Mouse (Mus musculus): ENCODE results near the gene Ptges2. TPM values are rescaled to one million over a fixed set of nuclear protein-coding genes. Genes with fewer than 3 reads are reported as not detected.
A peak's percentile ranks its signal among the peaks of the same experiment; 100 is the strongest.

The Ptges2 gene
- polyA plus RNA-seq, 1 experiment = 59.4 TPM

DNA sequence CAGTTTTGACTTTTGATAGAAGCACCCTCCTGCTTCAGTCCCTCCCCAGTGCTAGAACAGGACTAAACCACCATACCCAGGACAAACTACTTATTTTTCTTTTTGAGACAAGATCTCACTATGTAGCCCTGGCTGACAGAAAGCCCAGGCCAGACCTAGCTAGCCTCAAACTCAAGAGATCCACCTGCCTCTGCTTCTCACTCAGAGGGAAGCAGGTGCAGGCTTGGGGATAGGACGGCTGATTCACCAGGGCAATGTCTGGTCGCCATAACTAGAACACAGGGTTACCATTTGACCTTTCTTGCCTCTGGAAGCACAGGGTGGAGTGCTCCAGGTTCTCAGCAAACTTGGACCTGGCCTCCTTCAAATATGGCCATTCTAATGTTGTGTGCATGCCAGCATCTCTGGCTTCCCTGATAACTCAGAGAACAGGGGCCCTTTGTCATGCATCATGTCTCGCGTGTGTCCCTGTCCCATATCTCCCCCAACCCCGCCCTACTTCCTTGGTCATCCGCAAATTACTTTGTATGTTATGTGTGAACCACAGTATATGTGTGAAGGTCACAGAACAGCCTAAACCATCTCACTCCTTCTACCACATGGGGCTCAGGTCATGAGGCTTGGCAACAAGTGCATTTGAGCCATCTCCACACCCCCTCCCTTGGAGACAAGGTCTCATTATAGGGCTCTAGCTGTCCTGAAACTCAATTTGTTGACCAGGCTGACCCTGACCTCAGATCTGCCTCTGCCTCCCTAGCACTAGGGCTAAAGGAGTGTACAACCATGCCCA is 17.2 kb downstream of the Ptges2 start:
- DNase-seq (ENCODE audit: extremely low spot score in 1 of 2, low spot score in 1 of 2) = no peak

DNA sequence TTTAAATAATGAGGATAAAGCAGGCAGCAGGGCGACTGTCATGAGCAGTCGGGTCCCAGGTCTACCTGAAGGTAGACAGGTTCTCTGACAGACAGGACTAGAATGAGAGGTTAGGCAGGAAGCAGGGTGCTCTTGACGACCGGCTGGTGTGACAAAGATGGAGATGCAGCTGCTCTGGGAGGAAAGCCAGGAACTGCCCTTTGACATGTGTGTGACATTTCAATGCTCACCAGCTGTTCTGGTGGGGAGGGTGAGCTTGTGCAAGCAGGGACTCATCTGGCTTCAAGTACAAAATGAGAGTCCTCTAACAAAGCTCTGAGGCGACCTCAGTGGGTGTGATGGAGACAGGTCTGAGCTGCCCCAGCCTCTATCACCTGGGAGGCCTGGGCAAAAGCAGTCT is 18.2 kb downstream of the Ptges2 start:
- no peak for DNase-seq (ENCODE audit: extremely low spot score in 1 of 2, low spot score in 1 of 2)

- no peak for DNase-seq (ENCODE audit: extremely low spot score in 1 of 2, low spot score in 1 of 2)
Measured at GRCm38 (mm10) chr2:32415801-32416200, 20.1 kb downstream of the Ptges2 start.

- DNase-seq (ENCODE audit: extremely low spot score in 1 of 2, low spot score in 1 of 2) = no peak
Measured at GRCm38 (mm10) chr2:32416556-32416955, 20.9 kb downstream of the Ptges2 start.

DNA sequence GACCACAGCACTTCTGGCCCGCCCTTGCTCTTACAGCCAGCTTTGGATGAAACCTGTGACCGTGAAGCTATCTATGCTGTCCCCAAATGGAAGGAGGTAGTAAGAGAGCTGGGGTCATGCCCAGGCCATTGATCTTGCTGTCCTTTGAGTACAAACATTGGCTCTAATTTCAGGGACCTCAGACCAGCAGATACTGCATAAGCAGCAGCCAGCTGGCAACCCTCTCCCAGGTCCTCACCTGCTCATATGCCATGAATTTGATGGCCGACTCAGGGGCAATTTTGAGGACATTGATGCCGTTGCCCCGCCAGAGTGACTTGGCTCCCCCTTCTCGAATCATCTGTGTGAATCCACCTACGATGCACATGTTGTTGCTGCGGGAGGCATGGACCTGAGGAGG is 21.8 kb downstream of the Ptges2 start:
- no peak for DNase-seq (ENCODE audit: extremely low spot score in 1 of 2, low spot score in 1 of 2)

- DNase-seq (ENCODE audit: extremely low spot score in 1 of 2, low spot score in 1 of 2) = no peak
Measured at GRCm38 (mm10) chr2:32418430-32419151, 22.9 kb downstream of the Ptges2 start.

DNA sequence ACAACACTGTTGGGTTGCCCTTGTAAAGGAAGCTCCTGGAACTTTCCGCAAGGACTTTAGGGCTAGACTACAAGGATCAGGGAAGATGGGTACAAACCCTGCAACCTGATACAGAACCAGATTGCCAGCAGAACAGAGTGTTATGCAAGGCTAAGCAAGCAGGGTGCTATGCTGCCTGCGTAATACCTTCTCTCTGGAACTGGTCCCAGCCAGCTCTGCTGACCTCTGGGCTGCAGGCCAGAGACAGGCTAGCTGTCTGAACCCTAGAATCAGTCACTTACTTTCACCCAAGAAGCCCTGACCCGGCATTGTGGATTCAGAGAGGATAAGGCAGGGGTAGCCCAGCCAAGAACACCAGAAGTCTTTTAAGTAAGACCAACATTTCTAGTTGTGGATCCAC is 23.7 kb downstream of the Ptges2 start:
- DNase-seq (ENCODE audit: extremely low spot score in 1 of 2, low spot score in 1 of 2) = no peak

- no peak for DNase-seq (ENCODE audit: extremely low spot score in 1 of 2, low spot score in 1 of 2)
Measured at GRCm38 (mm10) chr2:32420066-32420608, 24.4 kb downstream of the Ptges2 start.

DNA sequence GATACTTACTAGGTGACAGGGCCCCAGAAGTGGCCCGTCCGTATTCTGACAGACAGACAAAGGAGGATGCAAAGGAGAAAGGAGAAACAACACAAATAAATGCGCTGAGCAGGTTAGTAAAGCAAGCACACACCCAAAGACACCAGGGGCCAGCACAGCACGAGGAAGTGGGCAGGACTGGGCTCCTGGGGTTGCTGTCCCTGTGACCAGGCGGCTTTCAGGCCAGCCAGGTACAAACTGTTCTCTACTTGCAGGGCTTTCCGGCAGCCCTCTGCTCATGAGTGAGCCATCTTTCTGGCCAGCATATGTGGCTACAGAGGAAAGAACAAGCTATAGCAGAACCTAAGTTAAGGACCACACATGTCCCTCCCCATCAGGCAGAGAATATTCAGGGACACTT is 25.0 kb downstream of the Ptges2 start:
- DNase-seq (ENCODE audit: extremely low spot score in 1 of 2, low spot score in 1 of 2) = no peak

DNA sequence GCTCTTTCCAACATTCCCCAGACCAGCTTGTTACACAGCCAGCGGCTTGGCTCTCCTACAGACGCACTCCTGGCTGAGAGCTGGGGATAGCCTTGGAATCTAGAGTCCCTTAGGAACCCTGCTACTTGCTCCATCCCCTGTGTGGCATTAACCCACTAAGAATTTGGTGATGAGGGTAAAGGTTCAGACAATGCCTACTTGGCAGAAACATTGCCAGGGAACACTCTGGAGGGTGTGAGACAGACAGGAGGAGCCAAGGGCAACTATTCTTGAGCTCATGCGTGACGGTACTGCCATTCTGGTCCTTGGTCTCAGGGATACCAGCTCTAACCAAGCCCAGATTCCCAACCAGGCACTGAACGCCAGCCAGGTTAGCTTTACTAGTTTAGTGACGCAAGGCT is 26.2 kb downstream of the Ptges2 start:
- DNase-seq (ENCODE audit: extremely low spot score in 1 of 2, low spot score in 1 of 2) = no peak

DNA sequence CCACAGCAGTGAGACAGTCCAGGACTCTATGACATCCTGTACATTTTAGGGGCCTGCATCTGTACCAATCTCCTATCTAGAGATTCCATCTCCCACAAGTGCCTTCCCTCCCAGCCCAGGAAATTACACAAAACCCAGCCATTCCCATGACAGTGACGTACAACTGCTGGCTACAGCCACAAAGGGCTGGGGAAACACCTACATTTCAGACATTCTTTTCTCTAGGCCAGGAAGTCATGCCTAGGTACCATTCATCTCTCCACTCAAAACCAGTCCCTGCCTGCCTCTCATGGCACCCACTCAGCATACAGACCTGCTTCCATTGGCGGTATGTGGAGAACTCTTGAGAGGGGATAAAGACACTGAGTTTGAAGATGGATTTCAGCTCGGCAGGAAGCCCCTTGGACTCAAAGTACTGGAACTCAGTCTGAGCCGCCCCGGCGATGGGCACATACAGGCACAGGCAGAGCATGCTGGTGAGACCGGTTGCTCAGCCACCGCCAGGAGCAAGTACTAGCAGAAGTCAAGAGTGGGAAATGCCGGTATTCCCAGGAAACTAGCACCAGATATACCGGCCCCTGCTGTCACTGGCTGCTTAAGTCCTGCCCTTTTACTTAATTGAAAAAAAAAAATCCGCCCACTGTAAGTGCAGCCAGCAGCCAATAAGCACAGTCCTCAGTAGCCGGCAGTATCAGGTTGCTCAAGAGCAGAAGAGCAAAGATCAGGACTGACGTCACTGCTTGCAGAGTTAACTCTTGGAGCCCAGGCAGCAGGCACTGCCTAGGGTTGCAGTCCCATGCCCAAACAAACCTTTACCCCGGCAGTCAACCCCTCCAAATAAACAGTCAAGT is 28.0 kb downstream of the Ptges2 start:
- DNase-seq (ENCODE audit: extremely low spot score in 1 of 2, low spot score in 1 of 2) = peak in 1 of 2 experiments; percentile 52

DNA sequence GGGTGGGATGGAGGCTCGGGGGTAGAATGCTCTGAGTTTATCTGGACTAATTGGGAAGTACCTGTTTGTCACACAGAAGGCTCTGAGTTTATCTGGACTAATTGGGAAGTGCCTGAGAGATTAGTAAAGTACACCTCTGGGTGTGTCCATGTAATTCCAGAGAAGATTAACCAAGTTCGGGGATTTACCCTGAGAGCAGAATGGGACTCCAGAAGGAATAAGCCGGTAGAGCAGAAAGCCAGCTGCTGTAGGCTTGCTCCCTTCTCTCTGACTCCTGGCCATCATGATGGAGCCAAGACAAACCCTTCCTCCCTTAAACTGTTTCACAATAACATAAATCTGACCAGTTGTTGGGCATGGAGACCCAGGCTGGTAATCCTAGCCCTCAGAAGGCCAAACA is 29.1 kb downstream of the Ptges2 start:
- DNase-seq (ENCODE audit: extremely low spot score in 1 of 2, low spot score in 1 of 2) = no peak

DNA sequence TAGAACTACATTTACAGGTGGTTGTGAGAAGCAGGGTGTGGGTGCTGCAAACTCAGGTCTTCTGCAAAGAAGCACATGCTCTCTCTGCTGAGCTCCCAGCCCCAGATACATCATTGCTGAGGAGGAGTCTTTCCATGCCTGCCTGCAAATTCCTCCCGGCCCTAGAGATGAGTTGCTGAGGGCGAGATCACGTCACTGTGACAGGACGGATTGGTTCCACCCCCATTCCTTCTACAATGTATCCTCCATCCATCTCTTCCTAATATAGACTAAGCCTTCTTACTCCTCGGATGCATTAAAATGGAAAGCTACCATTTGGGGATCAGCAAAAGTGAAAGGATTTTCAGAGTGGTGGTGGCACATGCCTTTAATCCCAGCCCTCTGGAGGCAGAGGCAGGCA is 29.9 kb downstream of the Ptges2 start:
- peak; percentile 49 to 65 for DNase-seq (ENCODE audit: extremely low spot score in 1 of 2, low spot score in 1 of 2)

GRCm38 (mm10) chr2:32426141-32426540 is 30.4 kb downstream of the Ptges2 start:
- no peak for DNase-seq (ENCODE audit: extremely low spot score in 1 of 2, low spot score in 1 of 2)

DNA sequence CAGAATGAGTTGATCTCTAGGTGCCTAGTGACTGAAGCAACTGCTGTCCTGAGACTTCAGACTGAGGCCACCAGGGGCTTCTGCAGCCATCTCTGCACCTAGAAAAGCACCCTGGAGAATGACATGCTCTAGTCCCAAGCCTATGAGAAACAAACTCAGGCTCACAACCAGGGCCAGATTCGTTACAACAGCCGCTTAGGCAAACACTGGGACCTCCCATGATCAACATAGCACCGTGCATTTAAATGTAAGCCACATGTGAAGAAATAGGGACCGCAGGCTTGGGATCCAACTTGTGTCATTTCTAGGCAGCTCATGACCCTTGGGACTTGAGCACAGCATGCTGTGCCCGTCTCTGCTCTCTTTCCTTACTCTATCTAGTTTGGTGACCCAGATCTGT is 32.0 kb downstream of the Ptges2 start:
- no peak for DNase-seq (ENCODE audit: extremely low spot score in 1 of 2, low spot score in 1 of 2)

GRCm38 (mm10) chr2:32428262-32428722 is 32.6 kb downstream of the Ptges2 start:
- peak; percentile 79 to 83 for DNase-seq (ENCODE audit: extremely low spot score in 1 of 2, low spot score in 1 of 2)

- DNase-seq (ENCODE audit: extremely low spot score in 1 of 2, low spot score in 1 of 2) = no peak
Measured at GRCm38 (mm10) chr2:32429215-32429891, 33.7 kb downstream of the Ptges2 start.

DNA sequence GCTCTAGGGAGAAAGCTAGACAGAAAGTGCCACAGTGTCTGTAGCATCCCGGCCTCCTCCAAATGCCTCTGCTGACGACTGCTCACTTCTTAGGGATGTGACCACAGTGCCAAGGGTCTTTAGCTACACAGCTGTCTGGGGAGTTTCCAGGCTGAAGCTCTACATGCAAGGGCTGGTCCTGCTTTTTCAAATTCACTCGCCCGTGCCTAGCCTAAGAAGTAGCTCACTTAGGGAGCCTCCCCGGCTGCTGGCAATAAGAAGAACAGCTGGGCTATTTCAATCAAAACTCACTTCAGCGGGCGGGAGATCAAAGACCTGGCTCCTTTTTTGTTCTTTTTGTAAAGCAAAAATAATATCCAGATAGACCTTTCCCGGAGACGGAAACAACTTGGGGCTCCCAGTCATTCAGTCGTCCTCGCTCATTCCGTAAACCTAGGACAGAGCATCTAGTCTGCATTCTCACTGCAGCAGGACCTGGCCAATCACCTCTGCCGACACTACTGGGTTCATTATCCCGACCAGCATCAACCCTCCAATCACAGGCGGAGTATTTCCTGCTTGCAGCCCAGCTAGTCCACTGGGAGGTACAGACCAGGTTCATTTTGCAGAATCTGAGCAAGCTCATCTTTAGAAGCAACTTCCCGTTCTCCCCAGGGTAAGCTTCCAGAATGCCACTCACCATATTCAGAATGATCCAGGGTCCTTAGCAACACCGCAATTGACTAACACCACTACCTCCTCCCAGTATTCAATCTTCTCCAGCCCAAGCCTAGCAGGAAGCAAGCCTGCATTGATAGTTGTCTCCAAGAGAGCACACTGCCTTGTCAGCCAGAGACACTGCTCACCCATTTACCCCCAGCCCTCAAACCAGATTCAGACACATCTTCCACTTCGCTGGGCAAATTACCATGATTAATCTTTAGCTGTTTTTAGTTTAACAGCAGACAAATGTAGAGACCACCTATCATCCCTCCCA is 35.3 kb downstream of the Ptges2 start:
- peak; percentile 94 for DNase-seq (ENCODE audit: extremely low spot score in 1 of 2, low spot score in 1 of 2)
